Mouse (Mus musculus): ENCODE results near the gene Gm7075.
"Not testable (repeated sequence)": the region's sequence is repeated elsewhere in the genome, so short reads cannot be mapped to it uniquely, and the experiment has no call there.

DNA sequence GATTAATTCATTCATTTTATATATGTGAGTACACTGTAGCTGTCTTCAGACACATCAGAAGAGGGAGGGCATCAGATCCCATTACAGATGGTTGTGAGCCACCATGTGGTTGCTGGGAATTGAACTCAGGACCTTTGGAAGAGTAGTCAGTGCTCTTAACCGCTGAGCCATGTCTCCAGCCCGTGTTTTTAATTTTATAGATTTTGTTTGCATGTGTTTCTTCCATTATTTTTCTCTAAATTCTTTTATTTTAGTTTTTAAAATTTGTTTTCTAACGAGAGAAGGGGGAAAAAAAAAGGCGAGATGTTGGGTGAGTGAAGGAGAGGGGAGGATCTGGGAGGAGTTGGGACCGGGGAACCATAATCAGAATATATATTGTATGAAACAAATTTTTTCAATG lies 35.7 kb downstream of the Gm7075 start:
- TF ChIP-seq MAFK (IDR thresholded peaks at IDR 0.05; ENCODE audit: insufficient read depth, low read depth, low read length); HCFC1 (IDR thresholded peaks at IDR 0.05; ENCODE audit: borderline replicate concordance, insufficient read depth, low read length); ZNF384 (IDR thresholded peaks at IDR 0.05; ENCODE audit: low read depth, low read length); ZC3H11A (IDR thresholded peaks at IDR 0.05; ENCODE audit: borderline replicate concordance, low read depth, low read length); CHD2 (IDR thresholded peaks at IDR 0.05; ENCODE audit: low read depth, low read length): not testable (repeated sequence)
